Mouse (Mus musculus) brain, embryonic 18.5 days (tissue): ENCODE results near the gene Tmeff2.

Source experiments
- DNase-seq: peaks from one replicate; pipeline ENCODE4 v3.0.0-alpha.2; 2012; ENCODE audit warnings: low read depth, low spot score

Tmeff2 gene

GRCm38 (mm10) chr1:51104698-51105097 lies 204.3 kb downstream of the Tmeff2 start:
- DNase-seq: no peak

- no peak for DNase-seq
Measured at GRCm38 (mm10) chr1:51106401-51106920, 206.0 kb downstream of the Tmeff2 start.

- DNase-seq: no peak
Measured at GRCm38 (mm10) chr1:51107299-51107698, 206.9 kb downstream of the Tmeff2 start.

GRCm38 (mm10) chr1:51114721-51115120 lies 214.3 kb downstream of the Tmeff2 start:
- no peak for DNase-seq

GRCm38 (mm10) chr1:51115761-51116160 lies 215.3 kb downstream of the Tmeff2 start:
- DNase-seq: no peak

- DNase-seq: no peak
Measured at GRCm38 (mm10) chr1:51117830-51118229, 217.4 kb downstream of the Tmeff2 start.

GRCm38 (mm10) chr1:51125671-51126424 lies 225.4 kb downstream of the Tmeff2 start:
- no peak for DNase-seq

- DNase-seq: no peak
Measured at GRCm38 (mm10) chr1:51126425-51126765, 225.9 kb downstream of the Tmeff2 start.

- DNase-seq: no peak
Measured at GRCm38 (mm10) chr1:51136792-51137191, 236.3 kb downstream of the Tmeff2 start.

- no peak for DNase-seq
Measured at GRCm38 (mm10) chr1:51139605-51140004, 239.2 kb downstream of the Tmeff2 start.

GRCm38 (mm10) chr1:51141381-51141780 lies 240.9 kb downstream of the Tmeff2 start:
- DNase-seq: no peak

- DNase-seq: no peak
Measured at GRCm38 (mm10) chr1:51142729-51143128, 242.3 kb downstream of the Tmeff2 start.

GRCm38 (mm10) chr1:51145693-51146092 lies 245.2 kb downstream of the Tmeff2 start:
- DNase-seq: no peak

GRCm38 (mm10) chr1:51148481-51149137 lies 248.2 kb downstream of the Tmeff2 start:
- no peak for DNase-seq

- DNase-seq: no peak
Measured at GRCm38 (mm10) chr1:51149488-51149887, 249.0 kb downstream of the Tmeff2 start.

- DNase-seq: no peak
Measured at GRCm38 (mm10) chr1:51149890-51150289, 249.4 kb downstream of the Tmeff2 start.

- no peak for DNase-seq
Measured at GRCm38 (mm10) chr1:51152017-51152416, 251.6 kb downstream of the Tmeff2 start.

- no peak for DNase-seq
Measured at GRCm38 (mm10) chr1:51152856-51153255, 252.4 kb downstream of the Tmeff2 start.

GRCm38 (mm10) chr1:51184276-51184675 lies 283.8 kb downstream of the Tmeff2 start:
- DNase-seq: no peak

GRCm38 (mm10) chr1:51189008-51189407 lies 288.6 kb downstream of the Tmeff2 start:
- DNase-seq: no peak

GRCm38 (mm10) chr1:51191253-51191652 lies 290.8 kb downstream of the Tmeff2 start:
- no peak for DNase-seq

- no peak for DNase-seq
Measured at GRCm38 (mm10) chr1:51191872-51192613, 291.6 kb downstream of the Tmeff2 start.
